Mouse (Mus musculus): Measurements from ENCODE around the gene Fam104a. TPM values are rescaled to one million over a fixed set of nuclear protein-coding genes. Genes with fewer than 3 reads are reported as not detected.

The Fam104a gene
- 20.3 and 37.8 TPM in 2 replicates for polyA plus RNA-seq (2012; rRNA removed; ENCODE audit: low replicate concordance)

GRCm38 (mm10) chr11:113683957-113684706 is at the start of gene Fam104a, which contains the start of gene D11Wsu47e:
Gene Fam104a (minus strand): TSS chr11:113684155.
Gene D11Wsu47e (plus strand): TSS chr11:113684412.

DNA sequence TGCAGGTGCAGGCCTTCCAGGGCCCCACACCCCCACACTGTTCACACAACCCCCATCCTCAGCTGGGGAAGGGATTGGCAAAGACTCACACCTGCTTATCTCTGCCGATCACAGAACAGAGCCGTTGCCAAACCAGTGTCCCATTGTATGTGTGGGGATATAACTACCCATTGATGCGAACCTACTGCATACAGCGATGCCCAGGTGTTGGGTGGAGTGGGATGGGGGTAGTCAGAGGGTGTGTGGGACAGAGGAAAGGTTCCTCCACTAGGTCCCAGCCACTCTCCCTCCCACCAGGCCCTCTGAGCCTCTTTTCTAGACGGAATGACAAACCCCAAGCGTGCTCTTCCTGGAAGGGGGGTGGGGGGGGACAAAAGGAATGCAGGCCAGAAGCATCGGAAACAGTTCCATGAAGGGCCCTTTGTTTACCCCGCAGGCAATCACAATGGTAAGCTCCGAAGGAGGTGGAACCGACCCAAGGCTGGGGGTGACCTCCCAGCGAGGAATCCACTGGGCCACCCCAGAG is 25.8 kb upstream of the Fam104a start, which contains the start of gene Cpsf4l:
Gene Cpsf4l (minus strand): TSS at position 287 of the 526 bp plus-strand sequence.

DNA sequence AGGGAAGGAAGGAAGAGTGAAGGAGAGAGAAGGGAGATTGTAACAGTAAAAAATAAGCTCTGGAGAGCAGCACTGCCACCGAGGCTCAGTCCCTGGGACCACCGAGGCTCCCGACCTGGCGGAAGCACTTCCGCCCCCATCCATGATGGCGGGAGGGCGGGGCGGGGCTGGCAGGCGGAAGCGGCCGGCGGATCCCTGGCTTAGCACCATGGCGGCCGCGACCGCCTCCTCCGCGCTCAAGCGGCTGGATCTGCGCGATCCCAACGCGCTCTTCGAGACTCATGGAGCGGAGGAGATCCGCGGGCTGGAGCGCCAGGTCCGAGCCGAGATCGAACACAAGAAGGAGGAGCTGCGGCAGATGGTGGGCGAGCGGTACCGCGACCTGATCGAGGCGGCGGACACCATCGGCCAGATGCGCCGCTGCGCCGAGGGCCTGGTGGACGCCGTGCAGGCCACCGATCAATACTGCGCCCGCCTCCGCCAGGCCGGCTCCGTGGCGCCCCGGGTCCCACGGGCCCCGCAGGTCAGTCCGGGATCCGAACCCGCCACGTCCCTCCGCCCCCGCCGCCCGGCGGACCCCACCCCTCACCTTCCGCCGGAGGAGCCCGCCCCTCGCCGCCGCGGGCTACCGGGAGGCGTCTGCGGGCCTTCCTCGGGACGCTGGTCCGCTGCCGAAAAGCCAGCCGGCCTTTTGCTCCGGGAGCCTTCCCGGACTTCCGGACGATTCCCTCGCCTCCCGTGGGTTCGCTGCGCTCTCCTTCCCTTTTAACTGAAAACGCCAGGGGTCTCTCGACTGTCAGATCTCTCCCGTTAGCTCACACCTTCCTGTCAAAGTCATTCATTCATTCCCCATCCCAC is 34.4 kb downstream of the Fam104a start, which contains the start of gene Slc39a11:
Gene Slc39a11 (minus strand): TSS at position 727 of the 858 bp plus-strand sequence.

DNA sequence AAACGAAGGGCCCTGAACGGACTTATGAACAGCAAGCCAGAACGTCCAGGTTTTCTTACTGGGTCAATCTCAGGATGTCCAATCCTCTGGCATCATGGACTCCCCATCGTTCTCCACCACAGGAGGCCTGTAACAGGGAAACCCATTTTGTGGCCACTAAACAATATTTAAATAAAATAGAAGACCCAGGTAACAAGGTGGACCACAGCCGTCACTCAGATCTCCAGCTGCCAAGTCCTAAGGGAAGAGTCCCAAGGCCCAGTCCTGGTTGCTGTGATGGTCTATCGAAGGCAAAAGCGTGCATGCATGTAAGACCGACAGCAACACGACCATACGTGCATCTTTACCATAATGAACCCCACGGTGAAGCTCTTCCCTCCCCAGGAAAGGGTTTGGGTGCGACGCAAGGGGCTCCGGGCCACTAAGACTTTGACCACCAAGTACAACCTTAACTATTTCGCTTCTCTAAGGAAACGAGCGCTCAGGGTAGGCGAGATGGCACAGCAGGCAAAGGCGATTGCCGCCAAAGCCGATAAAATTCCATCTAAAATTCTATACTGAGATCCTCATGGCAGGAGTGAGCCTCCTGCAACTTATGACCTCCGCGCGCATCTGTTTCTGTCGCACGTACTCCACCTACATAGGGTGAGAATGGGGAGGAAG is 35.1 kb downstream of the Fam104a start, which contains the start of gene Cog1:
Gene Cog1 (plus strand): TSS at position 480 of the 663 bp plus-strand sequence.

DNA sequence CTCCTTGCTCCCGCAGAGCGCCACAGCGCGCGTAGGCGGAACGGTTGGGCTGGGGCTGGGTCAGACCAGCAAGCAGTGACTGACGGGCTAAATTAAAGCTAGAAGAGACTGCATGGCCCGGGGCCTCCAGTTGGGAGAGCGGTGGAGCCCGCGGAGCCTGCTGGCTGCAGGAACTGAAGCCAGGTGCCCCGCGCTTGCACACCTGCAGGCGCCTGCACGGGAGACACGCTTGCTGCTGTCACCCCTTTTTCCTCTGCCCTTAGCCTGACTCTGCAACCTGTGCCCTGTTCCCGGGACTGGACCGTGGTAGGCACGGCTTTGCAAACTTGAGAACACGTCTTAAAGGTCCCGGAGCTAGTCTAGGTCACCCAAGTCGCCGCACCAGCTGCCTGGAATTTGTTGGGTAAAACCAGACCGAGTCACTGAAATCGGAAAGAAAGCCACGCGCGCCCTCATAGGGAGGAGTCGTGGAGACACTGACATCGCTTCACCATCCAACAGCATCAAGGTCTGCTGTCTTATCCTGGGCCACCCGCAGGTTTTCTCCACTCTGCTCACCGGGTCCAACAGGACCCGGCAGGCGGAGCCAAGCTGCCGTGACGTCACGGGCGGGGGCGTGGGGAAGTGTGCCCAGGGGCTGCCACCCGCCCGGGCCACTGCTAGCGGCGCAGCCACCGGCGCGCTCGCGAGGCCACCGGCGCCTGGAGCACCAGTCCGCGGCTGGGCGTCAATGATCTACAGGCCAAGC is 65.1 kb downstream of the Fam104a start, which contains the start of gene Sstr2:
Gene Sstr2 (plus strand): TSS at position 671 of the 748 bp plus-strand sequence.

Other genes starting within 250 kb of the Fam104a start
- gene Sstr2, start 64.8 kb downstream of the Fam104a start, polyA plus RNA-seq (2012; rRNA removed; ENCODE audit: low replicate concordance), result not detected in 2 replicates
- gene Cog1, start 35.0 kb downstream of the Fam104a start, polyA plus RNA-seq (2012; rRNA removed; ENCODE audit: low replicate concordance), result 45.8 and 51.9 TPM in 2 replicates
- 20.3 and 25.4 TPM in 2 replicates for gene Slc39a11, start 34.1 kb downstream of the Fam104a start, polyA plus RNA-seq (2012; rRNA removed; ENCODE audit: low replicate concordance)
- 6.4 and 8.3 TPM in 2 replicates for gene D11Wsu47e, start 257 bp upstream of the Fam104a start, polyA plus RNA-seq (2012; rRNA removed; ENCODE audit: low replicate concordance)
- 1.5 and 2.7 TPM in 2 replicates for gene Cpsf4l, start 25.9 kb upstream of the Fam104a start, polyA plus RNA-seq (2012; rRNA removed; ENCODE audit: low replicate concordance)
- 41.9 and 69.2 TPM in 2 replicates for gene Cdc42ep4, start 67.7 kb upstream of the Fam104a start, polyA plus RNA-seq (2012; rRNA removed; ENCODE audit: low replicate concordance)